Mouse (Mus musculus) midbrain, embryonic 16.5 days (tissue): Measurements from ENCODE around the gene H2-Eb2. TPM values are rescaled to one million over a fixed set of nuclear protein-coding genes. Genes with fewer than 3 reads are reported as not detected.

Experiments
- ATAC-seq: fragments of 200-750 bp; cut with Nextera tagmentation; 2 replicates; pipeline ENCODE4 v1.8.0; 2017; ENCODE audit warnings: moderate TSS enrichment
- H3K27ac ChIP-seq: fragments of 300-500 bp; sonication (generic); 2 replicates; pipeline ENCODE4 v1.5.1; 2014; ENCODE audit warnings: mild to moderate bottlenecking, low read length, mixed read lengths
- H3K27me3 ChIP-seq: fragments of 300-500 bp; sonication (generic); 2 replicates; pipeline ENCODE4 v1.6.1; 2014; ENCODE audit warnings: low read depth, low read length, mixed read lengths; ENCODE audit not compliant: control insufficient read depth, insufficient read depth
- H3K36me3 ChIP-seq: fragments of 300-500 bp; sonication (generic); 2 replicates; pipeline ENCODE4 v1.6.1; 2014; ENCODE audit warnings: mild to moderate bottlenecking, low read length, moderate library complexity, mixed read lengths; ENCODE audit not compliant: control insufficient read depth, insufficient read depth
- H3K4me1 ChIP-seq: fragments of 300-500 bp; sonication (generic); 2 replicates; pipeline ENCODE4 v1.6.1; 2014; ENCODE audit warnings: mild to moderate bottlenecking, low read length, mixed read lengths; ENCODE audit not compliant: control insufficient read depth, insufficient read depth
- H3K4me2 ChIP-seq: fragments of 300-500 bp; sonication (generic); 2 replicates; pipeline ENCODE4 v1.6.1; 2014; ENCODE audit warnings: mild to moderate bottlenecking, low read length, mixed read lengths
- H3K4me3 ChIP-seq: fragments of 300-500 bp; sonication (generic); 2 replicates; pipeline ENCODE4 v1.5.1; 2014; ENCODE audit warnings: low read depth, mild to moderate bottlenecking, low read length, moderate library complexity, mixed read lengths
- H3K9ac ChIP-seq: fragments of 300-500 bp; sonication (generic); 2 replicates; pipeline ENCODE4 v1.6.1; 2014; ENCODE audit warnings: low read depth, low read length, mixed read lengths
- H3K9me3 ChIP-seq: fragments of 300-500 bp; sonication (generic); replicated peaks from 2 replicates; pipeline ENCODE4 v1.6.1; 2014; ENCODE audit warnings: mild to moderate bottlenecking, low read length, mixed read lengths; ENCODE audit not compliant: control insufficient read depth, poor library complexity, severe bottlenecking
- WGBS: fragments of 180-500 bp; shearing (Covaris S2); extraction: QIAGEN DNeasy Blood & Tissue Kit; methylation state at CpG from one replicate; pipeline ENCODE4 v1.1.7; 2014; 5-methylcytosine and 5-hydroxymethylcytosine counted together
- polyA plus RNA-seq: library from polyadenylated mRNA; unstranded; fragments of >200 nt; fragmentation: Nextera tagmentation; extraction: Ambion mirVana; gene quantifications from 2 replicates; pipeline ENCODE4 v1.2.1, GENCODE M21; 2015

The H2-Eb2 gene
- polyA plus RNA-seq, 1 experiment from 2014 or later, result 0.09 TPM

- Histone ChIP-seq H3K36me3 (no peaks in the 10 kb centered on the region), H3K9me3 (no peaks in the 10 kb centered on the region), H3K9ac (no peak overlapping the region), H3K4me1 (no peaks in the 10 kb centered on the region), H3K4me2 (no peak overlapping the region), H3K27me3 (no peaks in the 10 kb centered on the region), H3K4me3 (no peak overlapping the region), H3K27ac (no peak overlapping the region)
- no peak for ATAC-seq
- 77% methylated on average over 7 of the region's 7 CpGs for WGBS
These were observed 54.0 kb downstream of the H2-Eb2 start for GRCm38 (mm10) chr17:34379451-34379850.

- Histone ChIP-seq H3K9ac (no peak overlapping the region), H3K4me2 (no peak overlapping the region), H3K4me1 (no peaks in the 10 kb centered on the region), H3K36me3 (no peaks in the 10 kb centered on the region), H3K4me3 (no peak overlapping the region), H3K27ac (no peak overlapping the region), H3K9me3 (no peaks in the 10 kb centered on the region), H3K27me3 (no peaks in the 10 kb centered on the region)
- no peak for ATAC-seq
- 78% methylated on average over 11 of the region's 11 CpGs for WGBS
These were observed 56.4 kb downstream of the H2-Eb2 start for GRCm38 (mm10) chr17:34381876-34382275.

- ATAC-seq, result no peak
- H3K27me3 ChIP-seq, result no peaks in the 10 kb centered on the region
- H3K27ac ChIP-seq, result no peak overlapping the region
- H3K9me3 ChIP-seq, result no peaks in the 10 kb centered on the region
- 78% methylated on average over 7 of the region's 7 CpGs for WGBS
- H3K4me1 ChIP-seq, result no peaks in the 10 kb centered on the region
- no peak overlapping the region for H3K4me3 ChIP-seq
- H3K36me3 ChIP-seq, result no peaks in the 10 kb centered on the region
- H3K4me2 ChIP-seq, result no peak overlapping the region
- H3K9ac ChIP-seq, result no peak overlapping the region
These were observed 57.7 kb downstream of the H2-Eb2 start for GRCm38 (mm10) chr17:34383212-34383611.

- Histone ChIP-seq H3K27me3 (no peaks in the 10 kb centered on the region), H3K4me1 (no peaks in the 10 kb centered on the region), H3K9me3 (no peaks in the 10 kb centered on the region), H3K4me3 (no peak overlapping the region), H3K4me2 (no peak overlapping the region), H3K36me3 (no peaks in the 10 kb centered on the region), H3K27ac (no peak overlapping the region), H3K9ac (no peak overlapping the region)
- no peak for ATAC-seq
- 65% methylated on average over 3 of the region's 3 CpGs for WGBS
These were observed 59.2 kb downstream of the H2-Eb2 start for GRCm38 (mm10) chr17:34384699-34385098.

- Histone ChIP-seq H3K9me3 (no peaks in the 10 kb centered on the region), H3K27ac (no peak overlapping the region), H3K9ac (no peak overlapping the region), H3K4me2 (no peak overlapping the region), H3K4me1 (no peaks in the 10 kb centered on the region), H3K36me3 (no peaks in the 10 kb centered on the region), H3K27me3 (no peaks in the 10 kb centered on the region), H3K4me3 (no peak overlapping the region)
- WGBS, result 66% methylated on average over 2 of the region's 2 CpGs
- ATAC-seq, result no peak
These were observed 61.2 kb downstream of the H2-Eb2 start for GRCm38 (mm10) chr17:34386656-34387055.

- Histone ChIP-seq H3K4me3 (no peak overlapping the region), H3K27ac (no peak overlapping the region), H3K27me3 (no peaks in the 10 kb centered on the region), H3K9me3 (no peaks in the 10 kb centered on the region), H3K36me3 (no peaks in the 10 kb centered on the region), H3K4me2 (no peak overlapping the region), H3K4me1 (no peaks in the 10 kb centered on the region), H3K9ac (no peak overlapping the region)
- ATAC-seq, result no peak
- WGBS, result 38% methylated on average over 4 of the region's 4 CpGs
These were observed 63.0 kb downstream of the H2-Eb2 start for GRCm38 (mm10) chr17:34388513-34388912.

Other genes with a start within 250 kb of the H2-Eb2 start
- gene H2-Oa, start 233.3 kb upstream of the H2-Eb2 start, polyA plus RNA-seq, result 0.16 TPM in 1 of 2 replicates, not detected in the other
- 22.5 and 22.7 TPM in 2 replicates for gene H2-DMa, start 206.1 kb upstream of the H2-Eb2 start, polyA plus RNA-seq
- gene Brd2, start 203.0 kb upstream of the H2-Eb2 start, polyA plus RNA-seq, result 117 and 126 TPM in 2 replicates
- 0.49 and 0.53 TPM in 2 replicates for gene H2-DMb2, start 182.4 kb upstream of the H2-Eb2 start, polyA plus RNA-seq
- gene H2-DMb1, start 172.6 kb upstream of the H2-Eb2 start, polyA plus RNA-seq, result 0.69 and 0.88 TPM in 2 replicates
- 2.4 and 4.5 TPM in 2 replicates for gene Tap1, start 138.1 kb upstream of the H2-Eb2 start, polyA plus RNA-seq
- gene Psmb9, start 137.9 kb upstream of the H2-Eb2 start, polyA plus RNA-seq, result 1.1 and 1.7 TPM in 2 replicates
- 2.2 and 2.8 TPM in 2 replicates for gene Psmb8, start 127.9 kb upstream of the H2-Eb2 start, polyA plus RNA-seq
- 1.5 and 2.3 TPM in 2 replicates for gene Tap2, start 122.1 kb upstream of the H2-Eb2 start, polyA plus RNA-seq
- gene H2-Ob, start 86.8 kb upstream of the H2-Eb2 start, polyA plus RNA-seq, result 0.40 TPM in 1 of 2 replicates, not detected in the other
- gene H2-Ab1, start 68.0 kb upstream of the H2-Eb2 start, polyA plus RNA-seq, result 1.1 TPM in 2 replicates
- 0.44 TPM in 1 of 2 replicates, not detected in the other for gene H2-Aa, start 37.8 kb upstream of the H2-Eb2 start, polyA plus RNA-seq
- gene H2-Eb1, start 19.8 kb upstream of the H2-Eb2 start, polyA plus RNA-seq, result 1.9 and 2.8 TPM in 2 replicates
- gene Btnl2, start 29.2 kb downstream of the H2-Eb2 start, polyA plus RNA-seq, result 0.06 TPM in 1 of 2 replicates, not detected in the other
- not detected in 2 replicates for gene Btnl1, start 51.5 kb downstream of the H2-Eb2 start, polyA plus RNA-seq
- 6.1 and 6.7 TPM in 2 replicates for gene BC051142, start 73.2 kb downstream of the H2-Eb2 start, polyA plus RNA-seq
- gene Btnl4, start 151.7 kb downstream of the H2-Eb2 start, polyA plus RNA-seq, result not detected in 2 replicates
- not detected in 2 replicates for gene Btnl6, start 191.7 kb downstream of the H2-Eb2 start, polyA plus RNA-seq
- gene Notch4, start 238.6 kb downstream of the H2-Eb2 start, polyA plus RNA-seq, result 5.9 and 6.7 TPM in 2 replicates